Mouse (Mus musculus) lung, postnatal 36 days (tissue): ENCODE data around the gene Hk2.
A peak's percentile ranks its signal among the peaks of the same experiment; 100 is the strongest.

ENCODE experiments used
- DNase-seq: peaks from one replicate; pipeline ENCODE4 v3.0.0; 2022; ENCODE audit warnings: mixed read lengths

Hk2 gene

GRCm38 (mm10) chr6:82774321-82774764, at the start of gene Hk2:
Gene Hk2, minus strand, starts transcription at chr6:82774454.
- DNase-seq = peak; percentile 92

- peak; percentile 32 for DNase-seq
Measured at GRCm38 (mm10) chr6:82821758-82822253, 47.6 kb upstream of the Hk2 start.

GRCm38 (mm10) chr6:82820716-82821115, 46.5 kb upstream of the Hk2 start:
- DNase-seq = no peak

GRCm38 (mm10) chr6:82814821-82815220, 40.6 kb upstream of the Hk2 start:
- no peak for DNase-seq

GRCm38 (mm10) chr6:82807984-82808700, 33.9 kb upstream of the Hk2 start:
- no peak for DNase-seq

- no peak for DNase-seq
Measured at GRCm38 (mm10) chr6:82806971-82807370, 32.7 kb upstream of the Hk2 start.

- peak; percentile 10 for DNase-seq
Measured at GRCm38 (mm10) chr6:82806503-82806902, 32.2 kb upstream of the Hk2 start.

- DNase-seq = no peak
Measured at GRCm38 (mm10) chr6:82805894-82806293, 31.6 kb upstream of the Hk2 start.

- DNase-seq = no peak
Measured at GRCm38 (mm10) chr6:82804984-82805383, 30.7 kb upstream of the Hk2 start.

- no peak for DNase-seq
Measured at GRCm38 (mm10) chr6:82798202-82798737, 24.0 kb upstream of the Hk2 start.

GRCm38 (mm10) chr6:82797300-82797839, 23.1 kb upstream of the Hk2 start:
- DNase-seq = peak; percentile 41

GRCm38 (mm10) chr6:82790864-82791263, 16.6 kb upstream of the Hk2 start:
- DNase-seq = no peak

GRCm38 (mm10) chr6:82783906-82784305, 9.7 kb upstream of the Hk2 start:
- DNase-seq = no peak

- DNase-seq = no peak
Measured at GRCm38 (mm10) chr6:82780802-82781393, 6.6 kb upstream of the Hk2 start.

- DNase-seq = no peak
Measured at GRCm38 (mm10) chr6:82780369-82780768, 6.1 kb upstream of the Hk2 start.

GRCm38 (mm10) chr6:82777124-82777654, 2.9 kb upstream of the Hk2 start:
- DNase-seq = no peak

- no peak for DNase-seq
Measured at GRCm38 (mm10) chr6:82775386-82775785, 1.1 kb upstream of the Hk2 start.

- peak; percentile 78 for DNase-seq
Measured at GRCm38 (mm10) chr6:82773261-82774131, 758 bp downstream of the Hk2 start.

GRCm38 (mm10) chr6:82772451-82773101, 1.7 kb downstream of the Hk2 start:
- peak; percentile 34 for DNase-seq

- peak; percentile 29 for DNase-seq
Measured at GRCm38 (mm10) chr6:82771981-82772409, 2.3 kb downstream of the Hk2 start.

- peak; percentile 67 for DNase-seq
Measured at GRCm38 (mm10) chr6:82771059-82771458, 3.2 kb downstream of the Hk2 start.

- DNase-seq = no peak
Measured at GRCm38 (mm10) chr6:82770286-82770685, 4.0 kb downstream of the Hk2 start.
